Mouse (Mus musculus) heart, adult 2 months (tissue): ENCODE measurements around the gene Pcp4.

Source experiments
- CTCF ChIP-seq: fragments of 200-600 bp; IDR thresholded peaks from 2 replicates; pipeline ENCODE4 v1.8.1; 2022; ENCODE audit warnings: antibody characterized with exemption, mild to moderate bottlenecking, moderate library complexity
- EP300 ChIP-seq: fragments of 200-500 bp; IDR thresholded peaks from 2 replicates; pipeline ENCODE4 v1.6.1; 2011; ENCODE audit warnings: low read depth, low read length, control low read depth; ENCODE audit not compliant: insufficient read depth
- POLR2A ChIP-seq: fragments of 200-500 bp; IDR thresholded peaks from 2 replicates; pipeline ENCODE4 v1.6.1; 2011; ENCODE audit warnings: mild to moderate bottlenecking, low read depth, low read length, control low read depth; ENCODE audit not compliant: insufficient read depth

DNA sequence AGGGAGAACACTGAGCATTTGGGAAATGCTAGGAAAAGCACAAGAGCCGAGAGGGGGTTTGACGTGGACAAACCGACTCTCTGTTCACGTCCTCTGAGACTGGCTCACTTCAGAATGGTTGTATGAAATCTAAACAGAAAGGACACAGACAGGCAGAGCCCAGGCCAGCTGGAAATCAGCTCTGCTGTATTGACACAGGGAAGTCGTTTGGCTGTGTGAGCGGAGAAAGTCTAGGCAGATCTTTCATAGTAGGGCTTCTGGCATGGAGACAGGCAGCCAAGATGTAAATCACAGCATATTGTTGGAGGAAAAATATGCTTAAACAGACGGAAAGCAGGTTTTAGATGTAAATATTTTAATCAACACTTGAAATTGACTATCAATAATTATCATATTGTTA is 5.4 kb downstream of the Pcp4 start:
- no peak for TF ChIP-seq POLR2A
- TF ChIP-seq EP300 = no peak
- no peak for TF ChIP-seq CTCF
